Mouse (Mus musculus) layer of hippocampus, postnatal 10 days (tissue): Measurements from ENCODE around the gene Zfp91. TPM values are rescaled to one million over a fixed set of nuclear protein-coding genes. Genes with fewer than 3 reads are reported as not detected.
A peak's percentile ranks its signal among the peaks of the same experiment; 100 is the strongest.

Source experiments
- DNase-seq, 2 experiments: peaks; one replicate each; pipeline ENCODE4 v3.0.0; 2021; ENCODE audit warnings: low spot score in 2 of 2
- long read RNA-seq: library from polyadenylated mRNA; stranded (forward); transcript quantifications from one replicate; pipeline ENCODE4 v2.0.0, GENCODE M21; 2023
- total RNA-seq, 2 experiments: library from RNA; stranded (reverse); gene quantifications; 2 replicates each; pipeline ENCODE4 v1.2.3; 2021

The Zfp91 gene
- total RNA-seq, result 10 to 100 TPM; 78.6 to 82.9 TPM
- long read RNA-seq, full-length matches to known transcripts, result 5 of 12 reads
- long read RNA-seq, partial matches to known transcripts, result 2 of 12 reads
- long read RNA-seq, other reads (novel, unspliced or antisense), result 5 of 12 reads

- peak; percentile 92 to 96 for DNase-seq
These were observed at the start of gene Zfp91, which contains the start of gene Lpxn for GRCm38 (mm10) chr19:12795511-12796327. Zfp91 (minus strand) TSS chr19:12796126. Lpxn (plus strand) TSS chr19:12796193.

- no peak for DNase-seq
These were observed 42.6 kb upstream of the Zfp91 start for GRCm38 (mm10) chr19:12838507-12838906.

GRCm38 (mm10) chr19:12833625-12834024, 37.7 kb upstream of the Zfp91 start:
- DNase-seq, result no peak

- DNase-seq, result no peak
These were observed 35.6 kb upstream of the Zfp91 start for GRCm38 (mm10) chr19:12831559-12831958.

- DNase-seq, result no peak
These were observed 35.0 kb upstream of the Zfp91 start for GRCm38 (mm10) chr19:12830823-12831430.

GRCm38 (mm10) chr19:12824549-12824948, 28.6 kb upstream of the Zfp91 start:
- DNase-seq, result no peak

- DNase-seq, result no peak
These were observed 24.5 kb upstream of the Zfp91 start for GRCm38 (mm10) chr19:12820383-12820782.

- DNase-seq, result no peak
These were observed 22.6 kb upstream of the Zfp91 start for GRCm38 (mm10) chr19:12818507-12818906.

GRCm38 (mm10) chr19:12813883-12814282, 18.0 kb upstream of the Zfp91 start:
- no peak for DNase-seq

GRCm38 (mm10) chr19:12812644-12813364, 16.9 kb upstream of the Zfp91 start:
- no peak for DNase-seq

- no peak for DNase-seq
These were observed 10.3 kb upstream of the Zfp91 start for GRCm38 (mm10) chr19:12806214-12806613.

- no peak for DNase-seq
These were observed 9.8 kb upstream of the Zfp91 start for GRCm38 (mm10) chr19:12805730-12806129.

GRCm38 (mm10) chr19:12804237-12804636, 8.3 kb upstream of the Zfp91 start:
- no peak for DNase-seq

GRCm38 (mm10) chr19:12802830-12803229, 6.9 kb upstream of the Zfp91 start:
- no peak for DNase-seq

- no peak for DNase-seq
These were observed 5.1 kb upstream of the Zfp91 start for GRCm38 (mm10) chr19:12801046-12801445.

GRCm38 (mm10) chr19:12800621-12801020, 4.7 kb upstream of the Zfp91 start:
- DNase-seq, result no peak

GRCm38 (mm10) chr19:12799081-12799480, 3.2 kb upstream of the Zfp91 start:
- DNase-seq, result no peak

- no peak for DNase-seq
These were observed 2.5 kb upstream of the Zfp91 start for GRCm38 (mm10) chr19:12798404-12798803.

GRCm38 (mm10) chr19:12797071-12797470, 1.1 kb upstream of the Zfp91 start:
- DNase-seq, result peak; percentile 17 to 33

GRCm38 (mm10) chr19:12796328-12796931, 504 bp upstream of the Zfp91 start:
- DNase-seq, result no peak

GRCm38 (mm10) chr19:12795110-12795509, 816 bp downstream of the Zfp91 start:
- no peak for DNase-seq
